Mouse (Mus musculus): Measurements from ENCODE around the gene Erc2.

Gene Erc2

GRCm38 (mm10) chr14:28376208-28376805 is 754.1 kb downstream of the Erc2 start:
- DNase-seq (ENCODE audit: low spot score in 2 of 2): no peak

- no peak for DNase-seq (ENCODE audit: low spot score in 2 of 2)
These were observed 755.3 kb downstream of the Erc2 start for GRCm38 (mm10) chr14:28377519-28377918.

GRCm38 (mm10) chr14:28380129-28380528 is 757.9 kb downstream of the Erc2 start:
- DNase-seq (ENCODE audit: low spot score in 2 of 2): no peak

- DNase-seq (ENCODE audit: low spot score in 2 of 2): no peak
These were observed 759.7 kb downstream of the Erc2 start for GRCm38 (mm10) chr14:28381801-28382550.

- no peak for DNase-seq (ENCODE audit: low spot score in 2 of 2)
These were observed 764.8 kb downstream of the Erc2 start for GRCm38 (mm10) chr14:28386815-28387607.

GRCm38 (mm10) chr14:28398915-28399314 is 776.7 kb downstream of the Erc2 start:
- DNase-seq (ENCODE audit: low spot score in 2 of 2): no peak

GRCm38 (mm10) chr14:28399897-28400296 is 777.7 kb downstream of the Erc2 start:
- DNase-seq (ENCODE audit: low spot score in 2 of 2): no peak

GRCm38 (mm10) chr14:28405277-28405840 is 783.1 kb downstream of the Erc2 start:
- DNase-seq (ENCODE audit: low spot score in 2 of 2): no peak

- no peak for DNase-seq (ENCODE audit: low spot score in 2 of 2)
These were observed 787.2 kb downstream of the Erc2 start for GRCm38 (mm10) chr14:28409390-28409789.

GRCm38 (mm10) chr14:28409796-28410347 is 787.6 kb downstream of the Erc2 start:
- no peak for DNase-seq (ENCODE audit: low spot score in 2 of 2)

- no peak for DNase-seq (ENCODE audit: low spot score in 2 of 2)
These were observed 788.6 kb downstream of the Erc2 start for GRCm38 (mm10) chr14:28410789-28411225.

GRCm38 (mm10) chr14:28412252-28412995 is 790.2 kb downstream of the Erc2 start:
- no peak for DNase-seq (ENCODE audit: low spot score in 2 of 2)

GRCm38 (mm10) chr14:28413516-28413915 is 791.3 kb downstream of the Erc2 start:
- no peak for DNase-seq (ENCODE audit: low spot score in 2 of 2)

- no peak for DNase-seq (ENCODE audit: low spot score in 2 of 2)
These were observed 794.8 kb downstream of the Erc2 start for GRCm38 (mm10) chr14:28417019-28417418.

GRCm38 (mm10) chr14:28418497-28418896 is 796.3 kb downstream of the Erc2 start:
- DNase-seq (ENCODE audit: low spot score in 2 of 2): no peak

GRCm38 (mm10) chr14:28419188-28419587 is 797.0 kb downstream of the Erc2 start:
- DNase-seq (ENCODE audit: low spot score in 2 of 2): no peak

- no peak for DNase-seq (ENCODE audit: low spot score in 2 of 2)
These were observed 798.4 kb downstream of the Erc2 start for GRCm38 (mm10) chr14:28420596-28420995.

GRCm38 (mm10) chr14:28426610-28427009 is 804.4 kb downstream of the Erc2 start:
- DNase-seq (ENCODE audit: low spot score in 2 of 2): no peak

- DNase-seq (ENCODE audit: low spot score in 2 of 2): no peak
These were observed 809.6 kb downstream of the Erc2 start for GRCm38 (mm10) chr14:28431703-28432309.

- DNase-seq (ENCODE audit: low spot score in 2 of 2): no peak
These were observed 812.8 kb downstream of the Erc2 start for GRCm38 (mm10) chr14:28434996-28435395.

- DNase-seq (ENCODE audit: low spot score in 2 of 2): no peak
These were observed 816.9 kb downstream of the Erc2 start for GRCm38 (mm10) chr14:28439171-28439570.
